Mouse (Mus musculus) liver, adult 2 months (tissue): ENCODE data around the gene Chaf1b. TPM values are rescaled to one million over a fixed set of nuclear protein-coding genes. Genes with fewer than 3 reads are reported as not detected.

Experiments
- DNase-seq: peaks from one replicate; pipeline ENCODE4 v3.0.0-alpha.2; 2011; ENCODE audit warnings: low read depth, low spot score; ENCODE audit errors: extremely low read depth
- H3K27ac ChIP-seq: fragments of 200-500 bp; replicated peaks from 2 replicates; pipeline ENCODE4 v1.5.1; 2012; ENCODE audit warnings: low read depth, mild to moderate bottlenecking, control low read depth, inconsistent platforms, low read length; ENCODE audit not compliant: insufficient read depth
- H3K27me3 ChIP-seq: fragments of 200-500 bp; 2 replicates; pipeline ENCODE4 v1.6.1; 2012; ENCODE audit warnings: mild to moderate bottlenecking, moderate library complexity, low read length, inconsistent platforms; ENCODE audit not compliant: control insufficient read depth, insufficient read depth
- H3K36me3 ChIP-seq: fragments of 200-500 bp; 2 replicates; pipeline ENCODE4 v1.6.1; 2012; ENCODE audit warnings: low read length, inconsistent platforms; ENCODE audit not compliant: control insufficient read depth, insufficient read depth
- H3K4me1 ChIP-seq: fragments of 200-500 bp; 2 replicates; pipeline ENCODE4 v1.6.1; 2011; ENCODE audit warnings: low read length; ENCODE audit not compliant: control insufficient read depth, insufficient read depth
- H3K4me3 ChIP-seq: fragments of 200-500 bp; 2 replicates; pipeline ENCODE4 v1.5.1; 2011; ENCODE audit warnings: low read depth, mild to moderate bottlenecking, control low read depth, low read length, moderate library complexity; ENCODE audit not compliant: insufficient read depth
- H3K79me2 ChIP-seq: fragments of 200-500 bp; 2 replicates; pipeline ENCODE4 v1.6.1; 2012; ENCODE audit warnings: inconsistent platforms, mild to moderate bottlenecking, low read length, moderate library complexity; ENCODE audit not compliant: control insufficient read depth, insufficient read depth
- H3K9ac ChIP-seq: fragments of 200-500 bp; 2 replicates; pipeline ENCODE4 v1.6.1; 2012; ENCODE audit warnings: low read depth, mild to moderate bottlenecking, control low read depth, inconsistent platforms, low read length
- CTCF ChIP-seq: fragments of 200-500 bp; IDR thresholded peaks from 2 replicates; pipeline ENCODE4 v1.5.1; 2011; ENCODE audit warnings: low read depth, low read length, control low read depth
- POLR2A ChIP-seq: fragments of 200-500 bp; IDR thresholded peaks from 2 replicates; pipeline ENCODE4 v1.6.1; 2011; ENCODE audit warnings: low read length, control low read depth; ENCODE audit not compliant: insufficient read depth; ENCODE audit errors: extremely low read depth
- WGBS: fragments of 180-500 bp; shearing (Covaris S2); methylation state at CpG from one replicate; pipeline ENCODE4 v1.1.7; 2018; 5-methylcytosine and 5-hydroxymethylcytosine counted together
- polyA plus RNA-seq: library from polyadenylated mRNA; depleted of rRNA; stranded (reverse); fragments of >200 nt; gene quantifications from 2 replicates; pipeline ENCODE4 v1.2.3, GENCODE M21; 2012; rRNA removed
- total RNA-seq: library from RNA; depleted of rRNA; stranded (reverse); fragments of >200 nt; gene quantifications from 2 replicates; pipeline ENCODE4 v1.2.3, GENCODE M21; 2014; rRNA removed

Gene Chaf1b
- total and polyA plus RNA-seq, 2 experiments, result 1.1 to 1.6 TPM

- no peak overlapping the region for H3K27ac ChIP-seq
- H3K27me3 ChIP-seq, result no peaks in the 10 kb centered on the region
- no peak overlapping the region for H3K9ac ChIP-seq
- H3K36me3 ChIP-seq, result no peaks in the 10 kb centered on the region
- no peak overlapping the region for H3K4me3 ChIP-seq
- no peak for DNase-seq
- no peaks in the 10 kb centered on the region for H3K4me1 ChIP-seq
- H3K79me2 ChIP-seq, result no peaks in the 10 kb centered on the region
- WGBS, result 84% methylated on average over 4 of the region's 4 CpGs
- TF ChIP-seq CTCF (no peak), POLR2A (no peak)
Observed at GRCm38 (mm10) chr16:93947396-93947795, 63.7 kb downstream of the Chaf1b start.

Other genes starting within 250 kb of the Chaf1b start
- gene Cbr3, start 200.7 kb upstream of the Chaf1b start, total RNA-seq, result 0.92 and 1.8 TPM in 2 replicates
- gene Cbr3, start 200.7 kb upstream of the Chaf1b start, polyA plus RNA-seq, result 0.55 and 0.72 TPM in 2 replicates
- 12.1 and 33.2 TPM in 2 replicates for gene Dop1b, start 172.0 kb upstream of the Chaf1b start, total RNA-seq
- gene Dop1b, start 172.0 kb upstream of the Chaf1b start, polyA plus RNA-seq, result 30.3 TPM in 2 replicates
- 22.9 and 26.8 TPM in 2 replicates for gene Morc3, start 51.8 kb upstream of the Chaf1b start, total RNA-seq
- 2.7 and 3.1 TPM in 2 replicates for gene Morc3, start 51.8 kb upstream of the Chaf1b start, polyA plus RNA-seq
- 8.4 and 14.2 TPM in 2 replicates for gene Cldn14, start 124.9 kb downstream of the Chaf1b start, total RNA-seq
- gene Cldn14, start 124.9 kb downstream of the Chaf1b start, polyA plus RNA-seq, result 37.4 and 39.5 TPM in 2 replicates
- not detected in 2 replicates for gene Sim2, start 201.0 kb downstream of the Chaf1b start, total RNA-seq
- not detected in 2 replicates for gene Sim2, start 201.0 kb downstream of the Chaf1b start, polyA plus RNA-seq